Mouse (Mus musculus) common myeloid progenitor, adult 5-6 weeks (primary cell): Measurements from ENCODE around the gene Olfr1115. TPM values are rescaled to one million over a fixed set of nuclear protein-coding genes. Genes with fewer than 3 reads are reported as not detected.
"Not testable (repeated sequence)": the region's sequence is repeated elsewhere in the genome, so short reads cannot be mapped to it uniquely, and the experiment has no call there.

Experiments used
- ATAC-seq: replicated peaks from 2 replicates; pipeline ENCODE4 v1.8.0; 2016; ENCODE audit warnings: low read depth, mild to moderate bottlenecking, moderate TSS enrichment, inconsistent platforms; ENCODE audit not compliant: poor library complexity, severe bottlenecking
- total RNA-seq: library from RNA; stranded (forward); fragments of 200-1000, 187-1606 nt; gene quantifications from 2 replicates; pipeline ENCODE4 v1.2.3, GENCODE M21; 2017

Olfr1115 gene
- not detected in 2 replicates for total RNA-seq

DNA sequence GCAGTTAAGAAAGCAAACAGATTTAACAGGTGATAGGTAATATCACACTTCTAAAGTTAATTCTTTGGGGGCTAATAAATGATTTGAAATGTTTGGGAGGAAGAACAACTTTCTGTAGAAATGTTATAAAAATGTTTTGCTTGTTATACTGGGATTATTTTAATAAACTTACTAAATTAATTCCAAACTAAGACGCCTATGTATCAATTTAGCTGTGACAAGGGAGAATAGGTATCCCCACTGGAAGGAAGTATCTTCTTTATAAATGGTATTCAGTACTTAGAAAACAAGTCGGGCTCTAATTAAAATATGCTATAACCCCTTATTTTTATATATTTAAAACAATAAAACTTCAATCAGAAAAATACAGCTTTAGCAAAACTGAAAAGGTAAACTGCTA, at the start of gene Olfr1115:
Olfr1115 (plus strand) TSS at position 301 of the 400 bp plus-strand sequence.
- no peak for ATAC-seq

- no peak for ATAC-seq
These were observed 39.1 kb upstream of the Olfr1115 start, which contains the start of gene Olfr1113 for GRCm38 (mm10) chr2:87208670-87209069. Olfr1113 (plus strand) TSS chr2:87208970.

- ATAC-seq, result no peak
These were observed 19.4 kb downstream of the Olfr1115 start, which contains the start of gene Olfr1116 for GRCm38 (mm10) chr2:87267234-87267633. Olfr1116 (plus strand) TSS chr2:87267534.

GRCm38 (mm10) chr2:87293977-87294376, 46.2 kb downstream of the Olfr1115 start:
- not testable (repeated sequence) for ATAC-seq

Other genes with a start within 250 kb of the Olfr1115 start
- gene Olfr1102, start 249.6 kb upstream of the Olfr1115 start, total RNA-seq, result not detected in 2 replicates
- gene Olfr1104, start 220.9 kb upstream of the Olfr1115 start, total RNA-seq, result not detected in 2 replicates
- not detected in 2 replicates for gene Olfr1105, start 211.5 kb upstream of the Olfr1115 start, total RNA-seq
- gene Olfr1106, start 195.7 kb upstream of the Olfr1115 start, total RNA-seq, result not detected in 2 replicates
- not detected in 2 replicates for gene Olfr1107, start 172.2 kb upstream of the Olfr1115 start, total RNA-seq
- not detected in 2 replicates for gene Olfr1109, start 152.0 kb upstream of the Olfr1115 start, total RNA-seq
- gene Olfr259, start 133.4 kb upstream of the Olfr1115 start, total RNA-seq, result not detected in 2 replicates
- gene Olfr1110, start 107.7 kb upstream of the Olfr1115 start, total RNA-seq, result not detected in 2 replicates
- gene Olfr1111, start 95.4 kb upstream of the Olfr1115 start, total RNA-seq, result not detected in 2 replicates
- gene Olfr1112, start 60.2 kb upstream of the Olfr1115 start, total RNA-seq, result not detected in 2 replicates
- not detected in 2 replicates for gene Olfr1113, start 39.0 kb upstream of the Olfr1115 start, total RNA-seq
- not detected in 2 replicates for gene Olfr1116, start 19.5 kb downstream of the Olfr1115 start, total RNA-seq
- gene Olfr1118, start 59.6 kb downstream of the Olfr1115 start, total RNA-seq, result not detected in 2 replicates
- not detected in 2 replicates for gene Olfr1120, start 106.8 kb downstream of the Olfr1115 start, total RNA-seq
- not detected in 2 replicates for gene Olfr1121, start 121.9 kb downstream of the Olfr1115 start, total RNA-seq
- not detected in 2 replicates for gene Olfr1122, start 137.8 kb downstream of the Olfr1115 start, total RNA-seq
- gene Olfr1123, start 168.6 kb downstream of the Olfr1115 start, total RNA-seq, result not detected in 2 replicates
- not detected in 2 replicates for gene Olfr1124, start 182.3 kb downstream of the Olfr1115 start, total RNA-seq
- gene Olfr1126, start 205.9 kb downstream of the Olfr1115 start, total RNA-seq, result not detected in 2 replicates
- not detected in 2 replicates for gene Pramel7, start 249.1 kb downstream of the Olfr1115 start, total RNA-seq